Mouse (Mus musculus) embryonic fibroblast, embryonic 13.5 days (primary cell): Measurements from ENCODE around the gene Triobp. TPM values are rescaled to one million over a fixed set of nuclear protein-coding genes. Genes with fewer than 3 reads are reported as not detected.

ENCODE experiments used
- H3K27ac ChIP-seq: 2 replicates; pipeline ENCODE4 v1.5.1; 2012; ENCODE audit warnings: low read length, control low read depth, inconsistent platforms; ENCODE audit not compliant: insufficient read depth
- H3K4me1 ChIP-seq: 2 replicates; pipeline ENCODE4 v1.6.1; 2011; ENCODE audit warnings: low read length; ENCODE audit not compliant: control insufficient read depth, insufficient read depth
- H3K4me3 ChIP-seq: 2 replicates; pipeline ENCODE4 v1.5.1; 2011; ENCODE audit warnings: mild to moderate bottlenecking, control low read depth, low read length; ENCODE audit not compliant: insufficient read depth
- CTCF ChIP-seq: IDR thresholded peaks from 2 replicates; pipeline ENCODE4 v1.5.1; 2011; ENCODE audit warnings: mild to moderate bottlenecking, control low read depth, low read length, moderate library complexity, borderline replicate concordance; ENCODE audit not compliant: insufficient read depth
- POLR2A ChIP-seq: IDR thresholded peaks from 2 replicates; pipeline ENCODE4 v1.6.1; 2011; ENCODE audit warnings: low read depth, mild to moderate bottlenecking, control low read depth, low read length, moderate library complexity
- polyA plus RNA-seq: library from polyadenylated mRNA; stranded (reverse); fragments of >200 nt; gene quantifications from 2 replicates; pipeline ENCODE4 v1.2.4, GENCODE M21; 2011; ENCODE audit warnings: low read depth; ENCODE audit not compliant: missing spikeins, insufficient read length

Gene Triobp
- polyA plus RNA-seq, 1 experiment: 34.2 TPM

- H3K4me3 ChIP-seq: no peak overlapping the region
- H3K27ac ChIP-seq: no peak overlapping the region
- TF ChIP-seq CTCF: no peak
- TF ChIP-seq POLR2A: no peak
- no peaks in the 10 kb centered on the region for H3K4me1 ChIP-seq
Measured at GRCm38 (mm10) chr15:79052366-79052765, 104.8 kb downstream of the Triobp start.

Other genes with a start within 250 kb of the Triobp start
- gene Elfn2, start 229.0 kb upstream of the Triobp start, polyA plus RNA-seq: not detected in 2 replicates
- not detected in 2 replicates for gene Mfng, start 174.2 kb upstream of the Triobp start, polyA plus RNA-seq
- 5.9 and 6.4 TPM in 2 replicates for gene Card10, start 144.7 kb upstream of the Triobp start, polyA plus RNA-seq
- gene Cdc42ep1, start 105.1 kb upstream of the Triobp start, polyA plus RNA-seq: 26.1 and 30.9 TPM in 2 replicates
- not detected in 2 replicates for gene Lgals2, start 92.2 kb upstream of the Triobp start, polyA plus RNA-seq
- 33.1 and 33.2 TPM in 2 replicates for gene Gga1, start 70.5 kb upstream of the Triobp start, polyA plus RNA-seq
- gene Gm49510, start 48.1 kb upstream of the Triobp start, polyA plus RNA-seq: 0.61 TPM in 1 of 2 replicates, not detected in the other
- 44.1 and 47.8 TPM in 2 replicates for gene Sh3bp1, start 48.0 kb upstream of the Triobp start, polyA plus RNA-seq
- gene Pdxp, start 33.8 kb upstream of the Triobp start, polyA plus RNA-seq: 3.0 and 4.2 TPM in 2 replicates
- 4,027 and 4,662 TPM in 2 replicates for gene Lgals1, start 21.0 kb upstream of the Triobp start, polyA plus RNA-seq
- 46.6 and 55.4 TPM in 2 replicates for gene Nol12, start 12.8 kb upstream of the Triobp start, polyA plus RNA-seq
- gene H1f0, start 80.7 kb downstream of the Triobp start, polyA plus RNA-seq: 107 and 206 TPM in 2 replicates
- gene Galr3, start 94.2 kb downstream of the Triobp start, polyA plus RNA-seq: not detected in 2 replicates
- gene Ankrd54, start 115.2 kb downstream of the Triobp start, polyA plus RNA-seq: 10.4 and 13.8 TPM in 2 replicates
- gene Eif3l, start 127.5 kb downstream of the Triobp start, polyA plus RNA-seq: 247 and 268 TPM in 2 replicates
- gene Micall1, start 161.2 kb downstream of the Triobp start, polyA plus RNA-seq: 17.0 and 27.4 TPM in 2 replicates
- gene Polr2f, start 193.3 kb downstream of the Triobp start, polyA plus RNA-seq: 82.7 and 96.6 TPM in 2 replicates
- gene 1700088E04Rik, start 193.5 kb downstream of the Triobp start, polyA plus RNA-seq: 1.7 and 2.2 TPM in 2 replicates
- 1.0 TPM in 1 of 2 replicates, not detected in the other for gene Sox10, start 217.5 kb downstream of the Triobp start, polyA plus RNA-seq